Mouse (Mus musculus): ENCODE measurements at regions not wholly inside any gene's neighbourhood (a gene's known extent, or its start where the extent isn't known, plus 50 kb on each side); places are given as distances from the start of the nearest gene placed in this dataset.

DNA sequence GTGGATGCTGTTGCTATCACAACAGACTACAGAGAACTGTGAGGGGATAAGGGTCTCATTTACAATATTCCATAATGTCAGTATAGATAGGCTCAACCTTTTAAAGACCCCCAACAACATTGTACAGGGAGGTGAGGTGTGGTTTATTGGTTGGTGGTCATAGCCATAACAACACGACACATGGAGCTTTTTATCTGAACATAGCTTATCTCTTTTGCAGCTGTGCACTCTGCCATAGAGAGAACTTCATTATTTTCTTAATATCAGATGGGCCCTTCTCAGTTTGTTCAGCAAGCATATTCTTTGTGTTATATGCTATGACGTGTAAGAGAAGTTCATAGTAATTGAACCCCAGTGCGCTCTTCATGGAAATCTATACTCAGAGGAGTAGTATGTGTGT is 1124.4 kb upstream of the 2610301B20Rik start:
- no peak for TF ChIP-seq GATA1 (IDR thresholded peaks at IDR 0.05; ENCODE audit: low read length)
- no peak for TF ChIP-seq TAL1 (IDR thresholded peaks at IDR 0.05; ENCODE audit: low read length)
